Mouse (Mus musculus) neural tube, embryonic 10.5 days (tissue): Measurements from ENCODE around the gene Ssbp4.

Source experiments
- DNase-seq: peaks from one replicate; pipeline ENCODE4 v3.0.0-alpha.2; 2017; ENCODE audit warnings: low spot score; ENCODE audit errors: extremely low spot score

Gene Ssbp4

GRCm38 (mm10) chr8:70608749-70609367, at the start of gene Ssbp4:
Gene Ssbp4, minus strand, starts transcription at chr8:70608872.
- no peak for DNase-seq

- DNase-seq: no peak
These were observed 49.1 kb upstream of the Ssbp4 start for GRCm38 (mm10) chr8:70657739-70658138.

DNA sequence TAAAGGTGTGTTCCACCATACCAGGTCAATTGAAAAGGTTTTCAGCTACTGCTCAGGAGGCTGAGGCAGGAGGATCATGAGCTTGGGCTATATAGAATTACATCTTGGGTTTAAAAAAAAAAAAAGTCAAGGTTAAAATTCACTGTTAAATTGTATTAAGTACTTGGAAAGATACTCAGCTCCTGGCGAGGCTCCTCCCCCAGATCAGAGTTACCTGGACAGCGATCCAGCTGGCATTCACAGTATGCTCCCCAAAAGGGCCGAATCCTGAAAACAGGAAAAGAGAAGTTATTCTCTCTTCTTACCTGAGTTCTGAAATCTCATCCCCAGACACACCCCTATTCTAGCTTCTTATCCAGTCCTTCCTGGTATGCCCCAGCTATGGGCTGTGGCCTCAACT, 48.5 kb upstream of the Ssbp4 start:
- no peak for DNase-seq

GRCm38 (mm10) chr8:70656193-70656790, 47.6 kb upstream of the Ssbp4 start:
- DNase-seq: peak; percentile 63

GRCm38 (mm10) chr8:70655469-70655868, 46.8 kb upstream of the Ssbp4 start:
- no peak for DNase-seq

DNA sequence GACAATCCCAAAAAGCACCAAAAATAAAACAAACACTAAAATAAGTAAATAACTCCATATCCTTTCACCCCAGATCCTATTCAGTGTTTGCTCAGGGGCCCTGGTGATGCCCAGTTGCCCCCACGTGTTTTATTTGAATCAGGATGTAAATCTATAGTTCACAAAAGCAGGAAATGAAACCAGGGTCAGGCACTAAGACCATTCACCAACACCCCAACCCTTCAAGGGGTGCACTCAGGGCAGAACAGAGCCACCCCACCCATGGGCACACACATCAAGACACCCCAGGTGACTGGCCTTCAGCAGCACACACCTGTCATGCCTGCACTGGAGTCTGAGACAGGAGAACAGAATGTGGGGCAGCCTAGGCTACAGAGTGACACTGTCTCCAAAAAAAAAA, 45.4 kb upstream of the Ssbp4 start:
- no peak for DNase-seq

GRCm38 (mm10) chr8:70653226-70653625, 44.6 kb upstream of the Ssbp4 start:
- no peak for DNase-seq

GRCm38 (mm10) chr8:70650351-70650750, 41.7 kb upstream of the Ssbp4 start:
- DNase-seq: no peak

DNA sequence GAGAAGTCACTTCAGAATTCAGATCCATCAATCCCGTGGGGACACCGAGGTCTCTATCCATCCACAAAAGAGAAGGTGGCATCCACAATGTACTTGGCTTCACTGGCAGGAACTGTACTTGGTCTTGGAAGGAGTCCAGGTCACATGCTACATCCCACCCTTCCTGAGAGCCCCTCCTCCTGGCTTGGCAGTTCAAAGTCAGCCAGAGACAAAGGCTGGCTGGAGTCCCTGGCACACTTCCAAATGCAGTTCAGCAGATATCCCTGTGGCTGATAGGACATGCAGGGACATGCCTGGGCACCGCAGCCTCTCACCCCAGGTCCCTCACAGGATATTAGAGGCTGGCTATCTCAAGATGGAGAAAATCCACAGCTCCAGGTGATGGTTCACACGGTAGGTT, 40.7 kb upstream of the Ssbp4 start:
- DNase-seq: no peak

- no peak for DNase-seq
These were observed 40.2 kb upstream of the Ssbp4 start for GRCm38 (mm10) chr8:70648921-70649320.

GRCm38 (mm10) chr8:70648164-70648442, 39.4 kb upstream of the Ssbp4 start:
- no peak for DNase-seq

GRCm38 (mm10) chr8:70647343-70648163, 38.9 kb upstream of the Ssbp4 start:
- DNase-seq: peak; percentile 62

DNA sequence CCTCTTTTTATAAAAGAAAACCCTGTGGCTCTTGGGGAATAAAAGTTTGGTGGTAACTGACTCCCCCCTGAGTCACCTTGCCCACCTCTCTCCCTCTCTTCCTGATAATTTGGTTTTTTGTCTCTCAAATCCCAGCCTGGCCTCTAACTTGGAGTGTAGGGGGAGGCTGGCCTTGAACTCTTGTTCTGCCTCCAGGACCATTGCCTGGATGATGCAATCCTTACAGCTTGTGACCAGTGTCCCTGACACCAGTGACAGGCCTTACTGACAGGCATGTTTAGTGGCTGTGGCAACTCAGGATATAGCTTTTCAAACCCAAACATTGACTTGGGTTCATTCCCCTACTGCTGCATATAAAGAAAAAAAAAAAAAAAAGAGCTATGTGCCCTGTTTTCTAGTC, 38.1 kb upstream of the Ssbp4 start:
- DNase-seq: no peak

- DNase-seq: no peak
These were observed 37.7 kb upstream of the Ssbp4 start for GRCm38 (mm10) chr8:70646369-70646768.

- no peak for DNase-seq
These were observed 37.0 kb upstream of the Ssbp4 start for GRCm38 (mm10) chr8:70645501-70646224.

- no peak for DNase-seq
These were observed 35.4 kb upstream of the Ssbp4 start for GRCm38 (mm10) chr8:70644065-70644464.

- DNase-seq: no peak
These were observed 34.3 kb upstream of the Ssbp4 start for GRCm38 (mm10) chr8:70643019-70643418.

DNA sequence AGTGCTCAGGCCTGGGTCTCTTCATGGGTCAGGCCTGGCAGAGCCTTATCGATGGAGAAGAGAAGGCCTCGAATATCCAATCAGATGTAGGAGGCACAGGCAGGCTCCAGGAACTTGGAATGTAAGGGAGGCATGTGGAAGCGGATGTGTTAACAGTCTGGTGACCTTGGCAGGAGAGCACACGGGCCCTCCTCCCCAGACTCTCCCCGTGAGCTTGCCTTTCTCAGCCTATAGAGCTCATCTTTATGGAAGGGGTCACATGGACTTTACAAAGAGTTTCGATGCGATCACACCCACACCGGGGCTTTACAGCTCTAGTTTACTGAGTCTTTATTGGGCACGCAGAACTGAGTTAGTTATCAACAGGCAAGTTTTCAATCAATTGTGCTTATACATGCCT, 30.1 kb upstream of the Ssbp4 start:
- no peak for DNase-seq

DNA sequence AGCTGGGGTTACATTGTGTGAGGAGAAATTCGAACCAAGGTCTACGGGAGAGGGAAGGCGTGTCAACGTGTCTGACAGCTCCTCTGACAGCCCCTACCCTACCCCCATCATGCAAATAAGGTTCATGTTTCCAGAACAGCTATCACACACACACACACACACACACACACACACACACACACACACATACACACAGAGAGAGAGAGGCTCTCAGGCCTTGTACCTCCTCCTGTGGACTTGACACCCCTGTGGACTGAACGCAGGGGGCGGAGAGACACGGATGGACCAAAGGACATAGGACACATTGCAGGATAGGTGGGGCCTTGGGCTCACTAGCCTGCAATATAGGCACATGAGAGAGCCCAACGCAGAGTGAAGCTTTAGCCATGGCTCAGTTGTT, 28.2 kb upstream of the Ssbp4 start:
- no peak for DNase-seq

GRCm38 (mm10) chr8:70635527-70635926, 26.9 kb upstream of the Ssbp4 start:
- DNase-seq: no peak

DNA sequence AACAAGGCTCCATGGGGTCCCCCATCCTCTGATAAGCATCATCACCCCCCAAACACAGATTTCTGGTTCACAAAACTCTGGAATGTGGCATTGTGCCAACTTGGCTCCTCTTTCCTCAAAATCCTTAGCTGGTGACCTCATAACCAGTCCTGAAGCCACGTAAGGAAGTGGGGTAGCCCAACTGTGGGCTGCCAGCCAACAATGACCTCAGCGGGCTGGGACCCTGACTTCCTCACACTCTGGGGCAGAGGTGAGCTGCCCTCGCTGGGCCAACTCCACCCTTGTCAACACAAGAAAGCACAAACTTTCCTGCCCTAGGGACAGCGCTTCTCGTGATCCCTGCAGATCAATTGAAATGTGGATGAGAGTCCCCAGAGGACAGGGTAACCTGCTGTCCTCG, 25.4 kb upstream of the Ssbp4 start:
- no peak for DNase-seq

DNA sequence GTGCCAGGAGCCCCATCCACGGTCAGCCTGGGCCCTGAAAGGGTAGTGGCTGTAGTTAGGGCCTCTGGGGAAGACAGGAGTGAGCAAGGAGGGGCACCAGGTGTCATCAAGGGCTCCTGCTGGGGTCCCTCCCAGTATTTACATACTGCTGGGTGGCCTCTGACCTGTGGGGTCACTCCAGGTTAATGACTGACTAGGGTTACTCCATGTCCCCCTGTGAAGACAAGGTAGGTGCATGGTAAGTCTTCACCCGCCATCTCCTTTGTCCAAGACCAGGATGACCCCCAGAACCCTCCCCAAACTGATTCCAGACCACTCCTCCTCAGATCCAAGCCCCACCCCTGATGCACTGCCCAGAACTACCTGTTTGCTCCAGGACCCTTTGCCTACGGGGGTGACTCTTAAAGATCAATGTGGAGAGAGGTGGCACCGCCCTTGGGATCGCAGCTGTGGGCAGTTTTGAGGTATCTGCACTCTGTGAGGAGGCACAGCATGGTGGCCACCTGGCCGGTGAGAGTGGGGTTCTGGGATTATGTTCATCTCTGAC, 23.7 kb upstream of the Ssbp4 start, which contains the start of gene Gdf15:
Gdf15 (minus strand) TSS at position 111 of the 547 bp plus-strand sequence.
- DNase-seq: no peak
